Mouse (Mus musculus) heart, adult 2 months (tissue): ENCODE data around the gene Atp2a1.

Experiments used
- EP300 ChIP-seq: fragments of 200-500 bp; IDR thresholded peaks from 2 replicates; pipeline ENCODE4 v1.6.1; 2011; ENCODE audit warnings: low read depth, low read length, control low read depth; ENCODE audit not compliant: insufficient read depth
- POLR2A ChIP-seq: fragments of 200-500 bp; IDR thresholded peaks from 2 replicates; pipeline ENCODE4 v1.6.1; 2011; ENCODE audit warnings: mild to moderate bottlenecking, low read depth, low read length, control low read depth; ENCODE audit not compliant: insufficient read depth

- TF ChIP-seq POLR2A (peak; percentile 89), EP300 (peak; percentile 25; the same call in 1 of the 2 replicates)
These were observed 12.2 kb upstream of the Atp2a1 start, which contains the start of gene Sh2b1 for GRCm38 (mm10) chr7:126474993-126475581.
